Mouse (Mus musculus): Measurements from ENCODE around the gene Fam84b.
"Not testable (repeated sequence)": the region's sequence is repeated elsewhere in the genome, so short reads cannot be mapped to it uniquely, and the experiment has no call there.

GRCm38 (mm10) chr15:60841312-60841711 lies 12.3 kb downstream of the Fam84b start:
- not testable (repeated sequence) for TF ChIP-seq CTCF, EP300 (IDR thresholded peaks at IDR 0.05; ENCODE audit: low read depth)

Measured in liver, postnatal 0 days (tissue).